Mouse (Mus musculus): ENCODE data around the gene Sez6l. TPM values are rescaled to one million over a fixed set of nuclear protein-coding genes. Genes with fewer than 3 reads are reported as not detected.

Sez6l gene
- total and polyA plus RNA-seq, 3 experiments: 0.11 TPM; not detected in 2

- peaks cover 88% of the 10 kb centered on the region for H3K9me3 ChIP-seq (replicated peaks)
- H3K27me3 ChIP-seq (ENCODE audit: insufficient read depth, low read length): no peaks in the 10 kb centered on the region
- no peak overlapping the region for H3K4me3 ChIP-seq (ENCODE audit: low read depth, low read length)
- no peak for ATAC-seq (ENCODE audit: extremely low read depth, insufficient number of reproducible peaks, low FRiP score, poor library complexity, severe bottlenecking)
- H3K4me1 ChIP-seq (ENCODE audit: insufficient read depth, low read depth, low read length): no peaks in the 10 kb centered on the region
- TF ChIP-seq POLR2AphosphoS5 (IDR thresholded peaks at IDR 0.05; ENCODE audit: insufficient replicate concordance, low read depth, low read length) (no peak), CTCF (IDR thresholded peaks at IDR 0.05; ENCODE audit: low read depth, low read length) (no peak), GATA2 (IDR thresholded peaks at IDR 0.05; ENCODE audit: borderline replicate concordance, low read depth, low read length) (no peak)
- H3K36me3 ChIP-seq (replicated peaks): no peaks in the 10 kb centered on the region
- DNase-seq (ENCODE audit: low spot score): no peak
These were observed 44.1 kb downstream of the Sez6l start for GRCm38 (mm10) chr5:112532894-112533293.

GRCm38 (mm10) chr5:112532210-112532609 is 44.8 kb downstream of the Sez6l start:
- TF ChIP-seq GATA1 (IDR thresholded peaks at IDR 0.05; ENCODE audit: borderline replicate concordance, low read length) (no peak), CTCF (IDR thresholded peaks at IDR 0.05; ENCODE audit: low read depth, low read length) (no peak), GATA2 (IDR thresholded peaks at IDR 0.05; ENCODE audit: borderline replicate concordance, low read depth, low read length) (no peak), TAL1 (conservative IDR thresholded peaks at IDR 0.05; ENCODE audit: low read depth, low read length) (no peak), POLR2AphosphoS5 (IDR thresholded peaks at IDR 0.05; ENCODE audit: insufficient replicate concordance, low read depth, low read length) (no peak)
- H3K4me1 ChIP-seq (ENCODE audit: insufficient read depth, low read depth, low read length): no peaks in the 10 kb centered on the region
- no peak for DNase-seq (ENCODE audit: low spot score)
- no peaks in the 10 kb centered on the region for H3K36me3 ChIP-seq (replicated peaks)
- no peaks in the 10 kb centered on the region for H3K27me3 ChIP-seq (ENCODE audit: insufficient read depth, low read length)
- ATAC-seq (ENCODE audit: extremely low read depth, insufficient number of reproducible peaks, low FRiP score, poor library complexity, severe bottlenecking): no peak
- H3K4me3 ChIP-seq (ENCODE audit: low read depth, low read length): no peak overlapping the region
- H3K9me3 ChIP-seq (replicated peaks): peaks cover 87% of the 10 kb centered on the region

GRCm38 (mm10) chr5:112531111-112531510 is 45.9 kb downstream of the Sez6l start:
- no peak for TF ChIP-seq TAL1 (conservative IDR thresholded peaks at IDR 0.05; ENCODE audit: low read depth, low read length)
- no peak for TF ChIP-seq CTCF (IDR thresholded peaks at IDR 0.05; ENCODE audit: low read depth, low read length)
- TF ChIP-seq POLR2AphosphoS5 (IDR thresholded peaks at IDR 0.05; ENCODE audit: insufficient replicate concordance, low read depth, low read length): no peak
- TF ChIP-seq GATA2 (IDR thresholded peaks at IDR 0.05; ENCODE audit: borderline replicate concordance, low read depth, low read length): no peak
- no peak for TF ChIP-seq GATA1 (IDR thresholded peaks at IDR 0.05; ENCODE audit: borderline replicate concordance, low read length)
- Histone ChIP-seq H3K4me3 (ENCODE audit: low read depth, low read length) (no peak overlapping the region), H3K27me3 (ENCODE audit: insufficient read depth, low read length) (no peaks in the 10 kb centered on the region), H3K4me1 (ENCODE audit: insufficient read depth, low read depth, low read length) (no peaks in the 10 kb centered on the region), H3K9me3 (replicated peaks) (peaks cover 86% of the 10 kb centered on the region), H3K36me3 (replicated peaks) (no peaks in the 10 kb centered on the region)
- ATAC-seq (ENCODE audit: extremely low read depth, insufficient number of reproducible peaks, low FRiP score, poor library complexity, severe bottlenecking) (no peak), DNase-seq (ENCODE audit: low spot score) (no peak)

GRCm38 (mm10) chr5:112526936-112527335 is 50.0 kb downstream of the Sez6l start:
- DNase-seq (ENCODE audit: low spot score): no peak
- Histone ChIP-seq H3K9me3 (replicated peaks) (peaks cover 93% of the 10 kb centered on the region), H3K27me3 (ENCODE audit: insufficient read depth, low read length) (no peaks in the 10 kb centered on the region)

GRCm38 (mm10) chr5:112526435-112526834 is 50.5 kb downstream of the Sez6l start:
- TF ChIP-seq CTCF (IDR thresholded peaks at IDR 0.05; ENCODE audit: low read depth, low read length) (no peak), GATA2 (IDR thresholded peaks at IDR 0.05; ENCODE audit: borderline replicate concordance, low read depth, low read length) (no peak), POLR2AphosphoS5 (IDR thresholded peaks at IDR 0.05; ENCODE audit: insufficient replicate concordance, low read depth, low read length) (no peak), GATA1 (IDR thresholded peaks at IDR 0.05; ENCODE audit: borderline replicate concordance, low read length) (no peak), TAL1 (conservative IDR thresholded peaks at IDR 0.05; ENCODE audit: low read depth, low read length) (no peak)
- ATAC-seq (ENCODE audit: extremely low read depth, insufficient number of reproducible peaks, low FRiP score, poor library complexity, severe bottlenecking) (no peak), DNase-seq (ENCODE audit: low spot score) (no peak)
- Histone ChIP-seq H3K4me3 (ENCODE audit: low read depth, low read length) (no peak overlapping the region), H3K27me3 (ENCODE audit: insufficient read depth, low read length) (no peaks in the 10 kb centered on the region), H3K36me3 (replicated peaks) (no peaks in the 10 kb centered on the region), H3K4me1 (ENCODE audit: insufficient read depth, low read depth, low read length) (no peaks in the 10 kb centered on the region), H3K9me3 (replicated peaks) (peaks cover 93% of the 10 kb centered on the region)

More at GRCm38 (mm10) chr5:112526936-112527335, 50.0 kb downstream of the Sez6l start:
- Histone ChIP-seq H3K4me1 (ENCODE audit: insufficient read depth, low read depth, low read length) (no peaks in the 10 kb centered on the region), H3K36me3 (replicated peaks) (no peaks in the 10 kb centered on the region), H3K4me3 (ENCODE audit: low read depth, low read length) (no peak overlapping the region)
- ATAC-seq (ENCODE audit: extremely low read depth, insufficient number of reproducible peaks, low FRiP score, poor library complexity, severe bottlenecking): no peak
- no peak for TF ChIP-seq GATA2 (IDR thresholded peaks at IDR 0.05; ENCODE audit: borderline replicate concordance, low read depth, low read length)
- TF ChIP-seq POLR2AphosphoS5 (IDR thresholded peaks at IDR 0.05; ENCODE audit: insufficient replicate concordance, low read depth, low read length): no peak
- no peak for TF ChIP-seq CTCF (IDR thresholded peaks at IDR 0.05; ENCODE audit: low read depth, low read length)
- TF ChIP-seq GATA1 (IDR thresholded peaks at IDR 0.05; ENCODE audit: borderline replicate concordance, low read length): no peak
- no peak for TF ChIP-seq TAL1 (conservative IDR thresholded peaks at IDR 0.05; ENCODE audit: low read depth, low read length)

- H3K4me1 ChIP-seq (ENCODE audit: insufficient read depth, low read depth, low read length): no peaks in the 10 kb centered on the region
- no peaks in the 10 kb centered on the region for H3K36me3 ChIP-seq (replicated peaks)
- H3K9me3 ChIP-seq (replicated peaks): peaks cover 93% of the 10 kb centered on the region
- H3K27me3 ChIP-seq (ENCODE audit: insufficient read depth, low read length): no peaks in the 10 kb centered on the region
- no peak overlapping the region for H3K4me3 ChIP-seq (ENCODE audit: low read depth, low read length)
- TF ChIP-seq GATA1 (IDR thresholded peaks at IDR 0.05; ENCODE audit: borderline replicate concordance, low read length) (no peak), GATA2 (IDR thresholded peaks at IDR 0.05; ENCODE audit: borderline replicate concordance, low read depth, low read length) (no peak), TAL1 (conservative IDR thresholded peaks at IDR 0.05; ENCODE audit: low read depth, low read length) (no peak), POLR2AphosphoS5 (IDR thresholded peaks at IDR 0.05; ENCODE audit: insufficient replicate concordance, low read depth, low read length) (no peak), CTCF (IDR thresholded peaks at IDR 0.05; ENCODE audit: low read depth, low read length) (no peak)
- no peak for DNase-seq (ENCODE audit: low spot score)
- no peak for ATAC-seq (ENCODE audit: extremely low read depth, insufficient number of reproducible peaks, low FRiP score, poor library complexity, severe bottlenecking)
These were observed 51.0 kb downstream of the Sez6l start for GRCm38 (mm10) chr5:112525980-112526379.
